Mouse (Mus musculus): Measurements from ENCODE around the gene Qpctl.
"Not testable (repeated sequence)": the region's sequence is repeated elsewhere in the genome, so short reads cannot be mapped to it uniquely, and the experiment has no call there.

Qpctl gene

DNA sequence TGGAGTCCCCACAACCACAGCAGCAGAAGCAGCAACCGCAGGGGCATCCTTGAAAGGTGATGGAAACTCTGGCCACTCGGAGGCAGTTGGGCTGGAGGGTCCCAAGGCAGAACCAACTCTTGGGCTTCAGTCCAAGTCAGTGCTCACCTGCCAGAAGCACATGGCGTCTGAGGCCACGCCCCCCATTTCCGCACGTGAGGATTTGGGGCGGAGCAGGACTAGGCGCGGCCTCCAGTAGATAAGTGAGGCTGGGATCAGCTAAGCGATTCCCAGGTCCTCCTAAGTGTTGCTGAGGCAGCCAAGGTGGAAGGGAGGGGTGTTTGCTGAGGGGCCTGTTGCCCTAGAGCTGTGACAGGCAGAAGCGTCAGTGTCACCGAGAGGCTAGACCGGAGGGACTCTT, 15.9 kb upstream of the Qpctl start:
- CTCF ChIA-PET = interaction anchor here (0.9 kb wide), 1 partner anchor 19 kb away, joined by 3 read pairs; no protein-coding TSS in a partner anchor

DNA sequence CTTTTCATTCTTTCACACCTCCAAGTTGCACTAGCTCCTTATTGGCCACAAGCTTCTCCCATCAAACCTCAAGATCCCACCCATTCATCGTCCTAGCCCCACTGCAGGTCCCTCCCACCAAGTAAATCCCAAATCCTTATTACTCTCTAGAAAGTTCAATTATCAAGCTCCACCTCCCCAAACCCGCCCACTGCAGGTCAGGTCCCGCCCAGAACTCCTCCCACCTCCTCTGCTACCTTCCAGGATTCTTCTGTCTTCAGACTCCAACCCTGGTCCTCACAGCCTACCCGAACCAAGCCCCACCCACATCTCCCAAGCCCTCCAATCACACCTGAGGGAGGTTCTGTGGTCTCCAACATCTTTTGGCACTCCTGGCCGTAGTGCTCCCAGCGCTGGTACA, 15.1 kb upstream of the Qpctl start:
- CTCF ChIA-PET = interaction anchor here (1.4 kb wide), 1 partner anchor 13 kb away, joined by 3 read pairs; no protein-coding TSS in a partner anchor

DNA sequence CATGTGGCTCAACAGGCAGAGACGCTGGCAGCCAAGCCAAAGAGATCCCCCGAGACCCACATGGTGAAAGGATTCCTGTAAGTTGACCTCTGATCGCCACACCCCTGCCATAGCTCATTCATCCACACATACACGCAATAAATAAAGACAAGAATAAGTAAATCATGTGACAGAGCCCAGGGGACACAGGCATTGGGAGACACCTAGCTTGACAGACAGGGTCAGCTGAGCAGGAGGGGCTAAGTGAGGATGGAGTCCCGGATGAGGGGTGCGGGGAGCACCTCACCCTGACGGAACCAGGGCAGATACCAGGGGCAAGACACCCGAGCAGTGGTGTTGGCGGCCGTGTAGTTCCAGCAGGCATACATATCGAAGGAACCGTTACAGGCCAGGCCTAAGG, 14.7 kb upstream of the Qpctl start:
- CTCF ChIA-PET = interaction anchor here (1.4 kb wide), 1 partner anchor 14 kb away, joined by 3 read pairs; no protein-coding TSS in a partner anchor

DNA sequence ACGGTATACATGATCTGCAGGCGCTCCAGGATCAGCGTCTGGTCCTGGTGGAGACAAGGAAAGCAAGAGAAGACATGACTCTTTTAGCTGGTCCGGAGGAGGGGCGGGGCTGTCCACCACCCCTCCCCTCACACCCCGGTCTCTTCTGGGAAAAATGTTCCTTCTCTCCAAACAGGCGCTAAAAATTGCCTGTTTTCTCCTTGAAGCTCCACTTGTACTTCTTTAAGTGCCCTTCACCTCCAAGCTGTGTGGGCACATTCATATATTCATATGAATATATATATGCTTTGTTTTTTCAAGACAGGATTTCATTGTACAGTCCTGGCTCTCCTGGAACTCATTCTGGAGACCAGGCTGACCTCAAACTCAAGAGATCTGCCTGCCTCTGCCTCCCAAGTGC, 13.8 kb upstream of the Qpctl start:
- CTCF ChIA-PET = no interaction called here

DNA sequence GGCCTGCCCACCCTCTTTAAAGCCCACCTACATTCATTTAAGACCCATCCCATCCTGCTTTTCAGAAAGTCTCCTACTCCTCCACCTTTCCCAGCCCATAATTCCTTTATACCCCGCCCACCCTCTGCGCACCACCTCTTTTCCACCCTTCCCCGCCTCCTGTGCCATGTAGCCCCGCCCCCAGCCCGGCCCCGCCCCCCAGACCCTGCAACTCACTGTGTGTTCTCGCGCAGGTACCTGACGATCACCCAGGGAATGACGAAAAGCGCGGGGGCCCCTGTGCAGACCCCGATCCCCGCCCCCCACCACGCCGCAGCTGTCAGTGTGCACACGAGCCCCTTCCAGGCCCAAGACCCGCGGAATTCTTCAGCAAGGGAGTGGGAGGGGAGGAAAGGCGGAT, 11.0 kb upstream of the Qpctl start:
- CTCF ChIA-PET = no interaction called here

DNA sequence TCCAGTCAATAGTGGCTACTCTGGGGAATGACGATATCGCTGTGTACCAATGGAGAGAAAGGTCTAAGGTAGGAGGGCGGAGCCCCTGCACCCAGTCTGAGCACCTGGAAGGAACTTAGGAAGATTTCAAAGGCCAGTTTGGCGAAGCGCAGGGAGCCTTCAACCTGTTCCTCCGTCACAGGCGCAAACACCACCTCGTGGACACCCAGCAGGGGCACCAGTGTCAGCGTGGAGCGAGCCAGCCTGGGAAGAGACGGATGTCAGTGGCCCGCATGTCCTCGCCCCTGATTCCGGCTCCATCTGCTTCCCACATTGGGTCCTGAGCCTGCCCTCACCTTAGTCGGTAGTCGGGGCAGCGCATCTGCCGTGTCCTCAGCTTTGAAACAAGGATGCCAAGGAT, 10.3 kb upstream of the Qpctl start:
- CTCF ChIA-PET = interaction anchor here (0.7 kb wide), 1 partner anchor 147 kb away, joined by 3 read pairs; no protein-coding TSS in a partner anchor

DNA sequence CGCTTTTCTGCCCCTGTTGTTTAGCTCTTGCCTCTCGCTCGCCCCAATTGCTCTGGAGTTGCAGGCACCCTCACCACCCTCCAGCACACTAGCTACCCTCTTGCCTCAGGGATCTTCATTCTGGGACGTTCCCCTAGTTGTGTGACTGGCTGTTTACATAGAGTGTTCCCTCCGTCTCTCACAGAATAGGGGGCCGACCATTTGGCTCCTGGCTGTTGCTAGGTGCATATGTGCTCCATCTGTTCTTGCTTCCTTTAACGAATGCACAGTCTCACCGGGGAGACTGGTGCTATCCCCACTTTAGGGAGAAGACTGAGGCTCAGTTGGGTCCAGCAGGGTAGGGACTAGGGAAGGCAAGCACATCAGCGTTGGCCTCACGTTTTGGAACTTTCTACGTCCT, 9.5 kb upstream of the Qpctl start:
- CTCF ChIA-PET = interaction anchor here (0.7 kb wide), 1 partner anchor 148 kb away, joined by 3 read pairs; no protein-coding TSS in a partner anchor

DNA sequence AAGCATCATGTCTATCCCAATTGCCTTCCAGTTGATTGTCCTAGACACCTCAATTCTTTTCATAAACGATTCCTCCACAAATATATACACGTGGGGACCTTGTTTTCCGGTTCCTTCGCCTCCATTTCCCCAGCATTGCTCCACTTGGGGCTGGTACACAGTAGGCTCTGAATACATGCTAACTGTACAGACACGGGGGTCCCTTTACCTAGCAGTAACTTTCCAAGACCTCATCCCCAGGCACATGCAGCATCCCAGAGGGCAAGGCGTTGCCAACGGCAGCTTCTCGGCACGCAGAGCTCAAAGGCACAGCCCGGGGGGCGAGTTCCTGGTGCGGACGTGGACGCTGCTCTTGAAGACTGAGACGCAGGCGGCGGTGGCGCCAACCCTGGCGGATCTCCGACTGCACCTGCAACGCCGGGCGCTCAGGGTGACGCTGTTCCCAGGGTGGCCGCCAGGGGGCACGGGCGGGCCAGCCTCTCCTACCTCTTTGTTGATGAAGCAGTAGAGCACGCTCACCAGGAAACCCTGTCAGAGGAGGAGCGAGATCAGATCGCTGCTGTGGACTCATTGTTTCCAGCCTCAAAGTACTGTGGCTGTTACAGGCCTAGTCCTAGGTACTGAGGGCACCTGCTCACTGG, 8.2 kb upstream of the Qpctl start:
- CTCF ChIA-PET = no interaction called here

DNA sequence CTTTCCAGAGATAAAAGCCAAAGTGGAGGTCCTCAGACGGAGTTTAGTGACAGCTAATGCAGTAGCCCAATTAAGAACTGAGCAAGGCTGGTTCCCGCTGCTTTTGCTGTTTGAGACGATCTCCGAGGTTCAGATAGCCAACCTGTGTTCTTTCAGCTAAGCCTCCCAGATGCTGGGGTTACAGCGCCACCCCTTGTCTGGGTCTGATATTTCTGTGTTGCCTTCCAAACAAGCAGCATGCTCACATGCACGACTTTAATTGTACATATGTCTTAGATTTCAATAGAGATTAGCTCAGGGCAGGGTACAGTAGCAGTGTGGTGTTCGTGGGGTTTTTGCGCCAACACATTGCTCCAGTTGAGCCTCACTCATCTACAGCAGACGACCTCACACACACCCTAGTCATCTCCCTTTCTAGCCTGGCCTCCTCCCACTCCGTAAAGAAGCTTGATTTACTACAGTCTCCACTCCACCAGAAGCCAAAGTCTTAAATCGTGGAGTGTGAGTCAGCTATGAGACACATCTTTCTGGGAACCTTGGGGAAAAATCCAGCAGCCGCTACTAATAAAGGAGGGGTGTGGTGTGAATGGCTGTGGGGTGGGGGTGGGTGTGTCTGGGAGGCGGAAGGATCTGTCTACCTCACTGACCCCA, 6.9 kb upstream of the Qpctl start:
- CTCF ChIA-PET = interaction anchor here (0.6 to 0.8 kb wide), 3 partner anchors 17 to 87 kb away, joined by 3 to 20 read pairs (median 6); no protein-coding TSS in a partner anchor

DNA sequence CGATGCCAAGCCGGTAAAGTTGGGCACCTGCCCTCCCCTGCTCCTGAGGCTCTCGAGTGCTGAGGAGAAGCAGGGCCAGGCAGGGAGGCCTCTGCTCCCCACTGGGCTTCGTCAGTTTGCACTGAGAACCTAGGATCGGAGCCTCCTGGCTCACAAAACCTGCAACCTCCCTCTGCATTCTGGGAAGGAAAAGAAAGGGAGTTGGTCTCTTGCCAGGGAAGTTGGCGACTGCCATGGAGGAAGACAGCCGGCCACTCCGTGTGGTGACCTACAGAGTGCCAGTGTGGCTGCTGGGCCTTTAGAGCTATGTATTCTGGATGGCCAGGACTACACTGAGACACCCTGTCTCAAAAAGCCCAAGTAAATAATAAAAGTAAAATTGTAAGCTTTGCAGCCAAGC, 5.7 kb upstream of the Qpctl start:
- CTCF ChIA-PET = no interaction called here

DNA sequence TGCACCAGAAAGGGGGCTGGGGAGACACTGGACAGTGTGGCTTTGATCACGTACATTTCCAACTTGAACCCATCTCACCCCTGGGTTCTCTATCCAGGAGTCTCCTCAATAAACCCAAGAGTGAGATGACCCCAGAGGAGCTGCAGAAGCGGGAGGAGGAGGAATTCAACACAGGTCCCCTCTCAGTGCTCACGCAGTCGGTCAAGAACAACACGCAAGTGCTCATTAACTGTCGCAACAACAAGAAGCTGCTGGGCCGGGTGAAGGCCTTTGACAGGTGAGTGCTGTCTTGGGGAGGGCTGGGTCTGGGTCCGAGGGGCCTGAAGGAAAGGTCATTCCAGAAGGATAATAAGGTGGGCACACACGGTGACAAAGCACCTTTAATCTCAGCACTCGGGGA, 2.0 kb upstream of the Qpctl start:
- CTCF ChIA-PET = not testable (repeated sequence)

DNA sequence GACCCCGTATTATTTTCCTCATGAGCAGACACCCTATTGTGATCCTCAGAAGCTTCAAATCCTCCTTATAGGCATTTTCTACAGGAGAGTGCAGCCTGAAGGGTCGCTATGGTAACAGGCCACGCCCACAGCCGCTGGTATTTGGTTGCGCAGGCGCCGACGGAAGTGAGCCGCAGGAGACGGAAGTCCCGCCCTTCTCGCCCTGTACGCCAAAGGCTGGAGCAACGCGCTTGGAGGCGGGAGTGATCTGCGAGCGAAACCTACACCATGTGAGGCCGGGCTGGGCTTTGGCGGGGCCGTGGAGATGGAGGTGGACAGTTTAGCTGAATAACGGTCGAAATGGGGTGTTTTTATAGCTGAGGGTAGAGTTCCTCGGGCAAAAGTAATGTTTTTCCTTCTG, 535 bp upstream of the Qpctl start, which contains the start of gene Snrpd2:
Gene Snrpd2 (plus strand): TSS at position 97 of the 400 bp plus-strand sequence.
- CTCF ChIA-PET = no interaction called here

DNA sequence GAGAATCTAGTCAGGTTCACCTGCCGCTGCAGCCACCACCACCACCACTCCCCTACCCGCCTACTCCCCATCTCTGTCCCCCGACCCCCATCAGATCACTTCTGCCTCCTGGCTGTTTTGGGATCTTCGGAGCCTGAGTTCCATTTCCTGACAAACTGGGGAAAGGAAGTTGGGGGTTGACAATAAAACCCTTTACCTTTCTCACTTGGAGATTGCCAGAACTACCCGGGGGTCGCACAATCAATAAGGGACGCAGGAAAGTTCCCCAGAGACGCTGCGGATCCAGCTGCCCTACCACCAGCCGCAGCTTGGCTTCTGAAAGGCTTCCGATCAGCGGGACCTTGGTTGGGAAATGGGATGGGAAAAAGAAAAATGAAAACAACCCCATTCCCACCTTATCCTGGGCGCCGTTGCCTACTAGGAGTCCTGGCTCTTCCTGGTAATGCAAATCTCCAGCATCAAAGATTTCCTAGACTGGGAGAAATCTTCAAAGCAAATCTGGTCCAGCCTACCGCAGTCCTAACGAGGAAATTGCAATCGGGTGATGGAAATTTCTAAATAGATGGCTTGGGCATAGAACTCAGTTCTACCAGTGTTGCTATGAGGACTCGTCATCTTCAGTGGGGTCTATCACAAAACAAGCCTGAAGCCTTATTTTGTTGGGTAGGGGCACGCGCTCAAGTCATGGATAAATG, 764 bp downstream of the Qpctl start:
- CTCF ChIA-PET = no interaction called here

DNA sequence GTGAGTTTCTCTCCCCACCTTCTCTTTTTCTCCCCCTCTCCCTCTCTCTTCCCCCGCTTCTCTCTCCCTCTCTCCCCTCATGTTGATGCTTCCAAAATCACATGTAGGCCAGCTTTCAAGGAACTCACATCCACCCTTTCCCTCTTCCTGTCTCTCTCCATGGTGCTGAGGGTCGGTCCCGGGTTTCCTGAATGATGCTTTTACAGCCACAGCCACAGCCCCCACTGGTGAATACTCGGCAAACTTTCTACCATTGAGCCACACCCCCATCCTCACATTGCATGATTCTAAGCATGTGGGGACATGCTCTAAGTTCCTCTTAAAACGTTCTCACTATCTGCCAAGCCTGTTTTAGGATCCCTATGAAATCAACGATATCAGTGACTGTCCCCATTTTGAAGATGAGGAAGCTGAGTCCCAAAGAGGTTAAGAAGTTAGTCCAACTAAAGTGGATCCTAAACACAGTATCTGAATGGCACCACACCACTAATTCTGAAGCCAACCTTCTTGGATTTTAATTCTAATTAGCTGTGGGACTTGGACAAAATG, 1.5 kb downstream of the Qpctl start:
- CTCF ChIA-PET = no interaction called here

DNA sequence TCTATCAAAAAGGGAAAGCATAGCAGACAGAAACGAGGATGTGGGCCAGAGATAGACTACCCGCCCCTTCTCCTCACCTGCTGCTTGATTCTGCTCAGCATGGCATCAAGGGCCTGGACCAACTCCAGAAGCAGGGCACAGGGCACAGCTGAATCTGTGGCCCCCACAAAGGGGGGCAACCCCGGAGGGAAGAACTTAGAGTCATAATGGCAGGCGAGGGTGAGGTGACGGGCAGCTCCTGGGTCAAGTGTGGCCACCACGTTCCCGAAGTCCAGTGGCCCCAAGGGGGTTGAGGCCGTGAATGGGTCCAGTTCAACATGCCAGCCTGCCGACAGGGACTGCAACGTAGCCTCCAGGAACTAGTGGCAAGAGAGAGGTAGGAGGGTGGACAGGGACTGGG, 2.3 kb downstream of the Qpctl start:
- CTCF ChIA-PET = interaction anchor here (0.6 kb wide), 1 partner anchor 19 kb away, joined by 3 read pairs; the partner anchor contains the start of gene Gipr

DNA sequence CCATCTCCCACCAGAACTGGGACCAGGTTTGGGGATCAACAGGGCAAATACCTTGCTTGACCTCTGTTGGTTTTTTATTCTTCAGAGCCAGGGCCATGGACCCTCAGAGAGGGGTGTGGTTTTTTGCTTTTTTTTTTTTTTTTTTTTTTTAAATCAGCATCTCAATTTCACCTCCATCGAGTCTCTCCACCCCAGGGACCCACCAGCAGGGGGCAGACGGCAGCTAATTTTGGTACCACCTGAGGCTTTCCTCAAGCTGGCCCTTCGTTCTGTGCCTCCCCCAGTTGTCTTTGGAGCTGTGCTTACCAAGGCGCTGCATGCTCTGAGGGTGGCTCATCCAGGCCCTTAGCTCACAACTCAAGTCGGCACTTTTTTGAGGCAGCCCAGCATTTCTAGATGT, 11.7 kb downstream of the Qpctl start:
- CTCF ChIA-PET = interaction anchor here (0.6 to 0.7 kb wide), 3 partner anchors 10 to 273 kb away, joined by 3 to 19 read pairs (median 12); no protein-coding TSS in a partner anchor

DNA sequence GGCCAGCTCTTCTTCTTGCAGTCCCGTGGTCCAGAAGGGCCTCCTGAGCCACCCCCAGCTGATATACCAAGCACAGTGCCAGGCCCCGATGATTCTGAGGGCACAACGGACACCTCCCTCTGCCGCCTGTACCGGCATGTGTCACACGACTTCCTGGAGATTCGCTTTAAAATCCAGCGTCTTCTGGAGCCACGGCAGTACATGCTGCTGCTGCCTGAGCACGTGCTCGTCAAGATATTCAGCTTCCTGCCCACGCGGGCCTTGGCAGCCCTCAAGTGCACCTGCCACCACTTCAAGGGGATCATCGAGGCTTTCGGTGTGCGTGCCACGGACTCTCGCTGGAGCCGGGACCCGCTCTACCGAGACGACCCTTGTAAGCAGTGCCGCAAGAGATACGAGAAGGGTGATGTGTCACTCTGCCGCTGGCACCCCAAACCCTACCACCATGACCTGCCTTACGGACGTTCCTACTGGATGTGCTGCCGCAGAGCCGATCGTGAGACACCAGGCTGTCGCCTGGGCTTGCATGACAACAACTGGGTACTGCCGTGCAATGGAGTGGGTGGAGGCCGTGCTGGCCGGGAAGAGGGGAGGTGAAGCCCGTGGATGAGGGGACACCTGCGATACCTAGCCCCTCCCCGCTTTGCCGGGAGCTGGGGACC, 12.3 kb downstream of the Qpctl start:
- CTCF ChIA-PET = no interaction called here

DNA sequence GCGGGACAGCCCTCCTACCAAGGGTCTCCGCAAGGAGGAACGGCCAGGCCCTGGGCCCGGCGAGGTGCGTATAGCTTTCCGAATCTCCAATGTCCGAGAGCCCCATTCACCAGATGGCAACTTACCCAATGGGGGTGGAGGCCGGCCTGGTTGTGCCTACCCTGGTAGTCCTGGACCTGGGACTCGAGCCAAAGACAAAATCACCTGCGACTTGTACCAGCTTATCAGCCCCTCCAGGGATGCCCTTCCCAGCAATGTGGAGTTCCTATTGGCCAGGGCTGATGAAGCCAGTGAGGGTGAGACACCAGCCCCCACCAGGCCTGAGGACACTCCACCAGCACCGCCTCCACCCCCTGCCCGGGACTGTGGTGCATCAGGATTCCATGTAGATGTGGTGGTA, 12.9 kb downstream of the Qpctl start:
- CTCF ChIA-PET = interaction anchor here (0.6 kb wide), 1 partner anchor 50 kb away, joined by 8 read pairs; no protein-coding TSS in a partner anchor

DNA sequence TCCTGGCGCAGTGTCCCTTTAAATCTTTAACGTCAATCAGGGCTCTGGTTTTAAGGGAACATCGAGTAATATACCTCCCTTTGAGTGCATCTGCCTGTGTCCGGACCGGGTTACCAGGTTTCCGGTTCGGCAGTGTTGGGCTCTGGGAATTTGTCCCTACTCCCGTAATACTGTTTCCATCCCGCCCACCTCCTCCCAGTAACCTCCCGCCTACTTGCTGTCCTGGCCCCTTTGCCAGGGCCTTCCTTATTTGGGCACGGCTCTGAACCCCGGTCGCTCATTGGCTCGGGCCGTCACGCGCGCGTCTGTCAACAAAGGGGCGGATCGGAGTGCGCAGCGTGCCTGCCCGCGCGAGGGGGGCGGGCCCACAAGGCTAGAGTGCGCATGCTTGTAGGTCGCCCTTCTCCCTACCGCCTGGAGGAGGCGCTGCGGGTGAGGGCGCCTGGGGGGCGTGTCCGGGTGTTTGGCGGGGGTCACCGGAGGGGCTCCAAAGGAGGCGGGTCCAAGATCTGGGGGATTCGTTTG, 17.7 kb downstream of the Qpctl start:
- CTCF ChIA-PET = no interaction called here

DNA sequence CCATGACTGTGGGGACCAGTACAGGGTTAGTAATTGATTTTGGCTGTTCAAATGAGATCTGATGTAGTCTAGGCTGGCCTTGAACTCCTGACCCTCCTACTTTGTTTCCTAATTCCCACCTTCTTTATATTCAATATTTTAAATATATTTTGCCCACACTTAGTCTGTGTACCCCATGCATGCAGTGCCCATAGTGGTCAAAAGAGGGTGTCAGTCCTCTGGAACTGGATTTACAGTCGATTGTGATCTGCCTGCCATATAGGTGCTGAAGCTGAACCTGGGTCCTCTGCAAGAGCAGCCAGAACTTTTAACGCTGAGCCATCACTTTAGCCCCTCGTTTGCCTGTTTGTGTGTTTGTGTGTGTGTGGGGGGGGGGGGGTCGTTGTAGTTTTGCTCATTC, 18.4 kb downstream of the Qpctl start:
- CTCF ChIA-PET = no interaction called here

DNA sequence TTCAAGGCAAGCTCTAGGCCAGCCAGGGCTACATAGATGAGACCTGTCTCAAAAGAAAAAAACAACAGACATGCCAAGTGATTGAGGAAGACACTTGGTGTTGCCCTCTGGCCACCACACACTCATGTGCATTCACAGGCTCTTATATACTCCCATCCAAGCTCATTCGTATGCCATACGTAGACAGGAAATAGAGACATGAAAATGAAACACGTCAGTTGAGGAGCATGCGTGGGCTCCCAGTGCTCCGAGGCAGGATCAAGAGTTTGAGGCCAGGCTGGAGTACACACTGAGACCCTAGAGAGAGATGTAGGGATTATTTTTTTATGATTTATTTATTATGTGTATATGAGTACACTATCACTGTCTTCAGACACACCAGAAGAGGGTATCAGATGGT, 19.7 kb downstream of the Qpctl start:
- CTCF ChIA-PET = no interaction called here
